Mouse (Mus musculus): Measurements from ENCODE around the gene Sh3bp4.

The Sh3bp4 gene

DNA sequence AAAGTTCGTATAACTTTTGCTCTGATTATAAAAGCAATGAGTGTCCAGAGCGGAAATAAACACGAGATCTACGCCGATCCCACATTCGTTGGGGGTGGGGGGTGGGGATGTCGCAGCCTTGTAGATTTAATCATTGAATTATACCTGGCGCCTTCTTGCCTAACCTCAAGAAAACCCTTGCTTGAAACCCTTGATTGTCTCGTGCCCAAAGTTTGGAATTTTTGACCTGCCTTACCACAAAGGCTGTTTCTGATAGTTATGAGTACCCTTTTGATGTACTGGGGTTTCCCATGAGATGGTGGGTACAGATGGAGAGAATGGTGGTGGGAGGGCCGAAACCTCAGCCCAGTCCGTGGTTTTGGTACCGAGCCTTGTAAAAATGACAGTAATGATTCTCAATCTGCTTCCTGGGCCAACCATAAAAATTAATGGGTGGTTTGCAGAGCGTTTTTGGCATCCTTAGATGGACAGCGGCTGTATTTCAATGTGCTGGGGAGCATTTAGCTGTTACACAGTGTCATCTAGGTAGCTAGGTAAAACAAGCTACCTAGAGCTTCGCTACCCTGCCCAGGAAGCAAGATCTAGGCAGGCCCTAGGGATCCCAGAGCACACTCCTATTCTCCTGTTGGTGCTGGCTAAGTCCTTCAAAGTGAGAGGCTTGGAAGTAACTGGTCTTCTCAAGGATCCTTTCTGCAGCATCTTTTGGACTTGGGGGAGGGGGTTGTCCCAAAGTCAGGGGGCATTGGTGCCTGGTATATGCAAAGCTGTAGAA, 1.3 kb downstream of the Sh3bp4 start:
- no peak for DNase-seq (ENCODE audit: low spot score)

DNA sequence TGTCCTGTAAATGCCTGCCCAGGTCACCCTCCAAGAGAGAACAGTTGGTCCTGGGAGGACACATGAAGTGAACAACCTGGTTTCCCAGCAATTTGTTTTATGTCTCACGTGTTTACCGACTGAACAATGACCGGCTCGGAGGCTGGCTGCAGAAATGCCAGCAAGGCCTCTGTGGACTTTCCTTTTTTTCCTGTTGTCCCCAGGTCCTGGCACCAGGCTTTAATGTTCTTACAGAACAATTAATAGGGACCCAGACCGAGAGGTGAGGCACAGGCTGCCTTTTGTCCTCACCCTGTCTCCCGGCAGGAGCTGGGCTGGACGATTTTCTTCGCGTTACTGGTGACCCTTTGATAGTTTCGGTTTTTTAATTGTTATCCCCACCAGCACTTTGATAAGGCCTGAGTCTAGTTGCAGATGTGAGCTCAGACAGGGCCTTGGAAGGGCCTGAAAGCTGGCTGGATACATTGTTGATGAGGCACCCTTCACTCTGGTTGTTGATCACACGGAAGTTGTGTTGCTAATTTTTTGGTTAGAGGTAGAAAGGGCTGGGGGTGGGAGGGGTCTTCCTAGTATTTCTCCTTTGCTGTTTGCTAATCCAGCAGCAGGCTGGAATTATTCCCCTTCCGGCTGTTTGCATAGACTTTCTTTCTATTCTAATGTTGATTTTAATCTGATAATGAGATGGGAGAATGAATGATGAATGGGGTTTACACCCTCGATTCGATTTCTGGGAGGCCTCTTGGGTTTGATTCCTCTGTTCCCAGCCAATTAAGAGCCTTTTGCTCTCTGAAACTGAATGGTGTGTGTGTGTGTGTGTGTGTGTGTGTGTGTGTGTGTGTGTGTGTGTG, 2.2 kb downstream of the Sh3bp4 start:
- no peak for DNase-seq (ENCODE audit: low spot score)

DNA sequence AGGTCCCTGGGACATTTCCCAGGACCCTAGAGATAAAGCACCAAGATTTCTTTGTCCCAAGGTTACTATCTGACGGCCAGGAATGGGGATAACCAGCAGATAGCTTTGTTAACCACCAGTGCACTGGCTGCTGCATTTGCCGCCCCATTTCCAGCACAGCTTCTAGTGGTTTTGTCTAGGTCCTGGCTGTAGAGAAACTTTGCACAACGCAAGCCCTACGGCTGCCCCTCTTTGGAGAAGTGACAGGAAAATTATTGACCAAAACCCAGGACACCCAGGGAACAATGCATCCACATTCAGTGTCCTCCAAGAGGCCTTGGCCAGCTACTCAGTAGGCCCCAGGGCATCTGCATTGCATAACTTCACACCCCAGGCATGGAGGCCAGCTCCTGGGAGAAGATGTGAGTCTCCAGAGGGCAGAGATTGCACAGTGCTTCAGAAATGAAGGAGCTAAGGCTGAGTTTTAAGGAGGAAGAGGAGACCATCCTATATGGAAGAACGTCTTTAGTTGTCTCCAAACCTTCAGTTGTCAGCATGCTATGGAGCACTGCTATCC, 3.2 kb downstream of the Sh3bp4 start:
- no peak for DNase-seq (ENCODE audit: low spot score)

DNA sequence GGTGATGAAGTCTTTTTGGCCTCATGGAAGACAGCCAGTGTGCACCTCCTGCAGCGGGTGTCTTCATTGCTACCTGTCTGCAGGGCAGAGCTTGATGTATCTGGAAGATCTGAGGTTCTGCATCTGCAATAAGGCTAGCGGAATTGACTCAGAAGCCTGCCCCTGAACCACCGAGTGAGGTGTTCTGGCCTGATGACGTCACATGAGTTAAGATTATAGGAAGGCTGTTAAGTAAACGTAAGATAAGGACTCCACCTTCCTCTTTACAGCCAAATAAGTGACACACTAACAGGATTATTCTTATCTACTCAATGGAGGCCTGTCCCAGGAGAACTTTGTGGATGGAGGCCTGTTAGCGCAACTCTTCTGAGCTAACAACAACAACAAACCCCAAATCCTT, 4.5 kb downstream of the Sh3bp4 start:
- no peak for DNase-seq (ENCODE audit: low spot score)

DNA sequence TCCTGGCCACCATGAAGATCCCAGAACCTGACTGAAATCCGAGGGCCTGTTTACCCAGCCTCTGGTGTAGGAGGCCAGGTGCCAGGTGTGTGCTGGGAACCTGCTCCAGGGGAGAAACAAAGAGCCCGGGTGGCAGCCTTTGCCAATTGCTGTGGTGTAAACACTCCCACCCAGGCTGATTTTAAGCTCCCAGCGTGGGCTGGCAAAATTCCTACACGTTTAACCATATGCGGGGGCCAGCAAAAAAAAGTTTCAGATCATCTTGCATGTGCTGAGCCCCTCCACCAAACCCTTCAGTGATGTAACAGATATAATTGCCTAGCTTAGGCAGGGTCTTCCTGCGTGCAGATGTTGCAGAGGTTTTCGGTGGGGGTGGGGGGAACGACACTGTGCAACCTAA, 4.9 kb downstream of the Sh3bp4 start:
- DNase-seq (ENCODE audit: low spot score), result no peak

DNA sequence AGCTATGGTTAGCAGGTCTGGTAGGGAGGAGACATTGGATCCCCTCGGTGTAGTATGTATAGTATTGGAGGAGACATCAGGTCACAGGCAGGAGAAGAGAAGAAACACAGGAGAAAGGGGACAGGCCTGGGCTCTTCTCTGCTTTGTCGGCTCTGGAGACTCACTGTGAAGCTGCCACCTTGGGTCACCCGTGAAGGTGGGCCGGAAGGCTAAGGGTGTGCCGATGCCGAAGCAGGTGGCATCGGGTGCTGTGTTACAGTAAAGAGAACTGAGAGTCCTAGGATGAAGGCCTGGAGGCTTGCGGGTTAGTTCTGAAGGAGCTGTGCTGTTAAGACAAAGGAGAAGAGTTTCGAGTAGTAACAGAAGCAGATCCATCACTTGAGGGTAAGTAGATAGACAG, 6.6 kb downstream of the Sh3bp4 start:
- no peak for DNase-seq (ENCODE audit: low spot score)

DNA sequence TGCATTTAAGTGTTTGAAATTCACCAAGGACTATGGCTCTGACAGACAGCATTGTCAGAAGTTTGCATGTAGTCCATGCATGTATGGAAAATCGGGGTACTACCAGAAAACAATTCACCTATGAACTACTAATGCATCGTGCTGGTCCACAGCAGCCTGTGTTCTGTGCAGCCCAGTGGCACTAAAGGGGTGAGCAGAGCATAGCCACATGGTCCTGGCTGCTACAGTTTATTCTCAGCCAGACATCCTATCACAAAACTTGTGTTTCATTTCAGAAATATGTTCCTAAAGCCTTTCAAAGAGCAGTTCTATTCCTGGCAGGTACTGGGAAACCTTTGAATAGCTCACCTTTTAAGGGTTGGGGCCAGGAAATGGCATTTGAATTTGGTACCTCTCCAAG, 8.0 kb downstream of the Sh3bp4 start:
- no peak for DNase-seq (ENCODE audit: low spot score)

DNA sequence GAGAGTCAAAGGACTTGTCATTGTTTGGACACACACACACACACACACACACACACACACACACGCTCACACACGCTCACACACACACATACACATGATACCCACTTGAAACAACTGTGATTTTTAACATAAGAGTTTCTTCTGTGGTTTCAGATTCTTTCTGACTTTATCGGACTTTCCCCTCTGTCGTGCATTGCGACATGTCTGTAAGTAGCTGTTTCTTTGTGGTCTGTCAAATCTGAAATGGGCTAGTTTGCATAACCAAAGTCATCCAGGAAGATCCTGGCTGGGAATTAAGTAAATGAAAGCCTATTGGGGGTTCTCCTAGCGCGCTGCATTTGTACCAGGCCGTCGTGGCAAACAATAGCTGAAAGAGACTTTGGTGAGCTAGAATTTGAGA, 8.5 kb downstream of the Sh3bp4 start:
- no peak for DNase-seq (ENCODE audit: low spot score)

DNA sequence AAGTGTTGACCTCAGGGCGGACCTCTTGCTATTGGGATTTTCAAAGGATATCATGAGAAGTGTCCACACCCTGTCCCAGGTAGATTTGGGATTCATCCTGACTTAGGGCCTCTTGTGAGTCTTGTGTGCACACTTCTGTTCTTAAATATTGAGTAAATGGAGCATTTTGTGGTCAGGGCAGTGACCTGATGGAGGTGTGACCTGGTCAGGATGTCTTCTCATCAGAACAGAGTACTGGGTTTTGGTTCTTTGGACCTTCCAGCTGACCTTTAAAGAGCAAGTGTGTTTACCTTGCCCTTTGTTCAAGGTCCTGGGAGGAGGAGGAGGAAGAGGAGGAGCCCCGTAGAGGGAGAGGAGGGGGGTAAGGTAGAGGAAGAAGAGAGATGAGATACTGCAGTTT, 9.0 kb downstream of the Sh3bp4 start:
- no peak for DNase-seq (ENCODE audit: low spot score)

DNA sequence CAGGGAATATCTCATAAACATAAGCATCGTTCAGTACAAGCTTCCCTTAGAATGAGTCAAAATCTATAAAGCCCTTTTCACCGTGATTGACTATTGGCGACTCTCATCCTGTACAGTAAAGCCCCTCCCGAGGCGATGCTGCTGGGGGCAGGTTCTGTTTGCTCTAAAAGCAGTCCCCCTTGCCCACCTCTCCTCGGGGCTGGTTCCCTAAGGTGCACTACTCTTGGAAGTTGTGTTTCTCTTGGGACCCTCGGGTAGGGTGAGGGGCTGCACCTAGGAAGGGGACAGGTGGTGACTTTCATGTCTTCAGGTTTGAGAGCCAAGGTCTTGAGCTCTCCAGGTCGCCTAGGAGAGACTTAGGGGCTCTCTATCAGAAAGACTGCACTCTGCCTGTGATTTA, 10.2 kb downstream of the Sh3bp4 start:
- no peak for DNase-seq (ENCODE audit: low spot score)

DNA sequence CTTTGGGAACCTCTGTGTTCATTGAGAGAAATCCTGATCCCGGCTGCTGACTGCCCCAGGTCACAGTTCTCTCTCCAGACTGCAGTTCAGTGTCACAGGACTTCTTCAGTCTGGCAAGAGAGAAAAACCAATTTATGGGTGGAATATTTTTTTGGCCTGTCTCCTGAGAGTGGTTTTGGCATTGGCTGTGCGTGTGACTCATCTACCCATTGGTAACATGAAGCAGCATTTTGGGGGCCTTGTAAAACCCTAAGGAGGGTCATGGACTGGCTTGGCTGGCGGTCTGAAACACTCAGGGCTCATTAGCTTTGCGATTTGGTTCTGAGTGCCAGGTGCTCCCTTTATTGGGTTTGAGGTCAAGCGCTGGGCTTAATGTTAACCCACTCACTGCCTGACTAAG, 10.6 kb downstream of the Sh3bp4 start:
- no peak for DNase-seq (ENCODE audit: low spot score)

DNA sequence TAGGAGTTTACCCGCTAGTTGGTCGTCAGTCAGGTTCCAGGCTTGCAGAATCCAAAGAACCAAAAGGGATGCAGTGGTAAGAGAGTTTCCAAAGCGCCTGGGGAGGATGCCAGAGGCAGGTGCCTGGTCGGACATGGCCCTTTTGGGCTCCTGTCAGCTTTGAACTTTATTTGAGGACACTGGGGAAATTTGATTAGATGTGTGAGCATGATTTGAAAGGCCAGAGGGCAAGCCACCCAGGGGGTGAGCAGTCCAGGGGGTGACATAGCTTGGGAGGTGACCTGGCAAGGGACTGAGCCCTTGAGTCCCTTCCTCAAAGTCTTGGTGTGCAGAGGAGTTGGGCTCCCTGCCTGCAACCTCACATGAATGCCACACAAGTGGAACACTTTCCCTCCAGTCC, 11.2 kb downstream of the Sh3bp4 start:
- DNase-seq (ENCODE audit: low spot score), result no peak

DNA sequence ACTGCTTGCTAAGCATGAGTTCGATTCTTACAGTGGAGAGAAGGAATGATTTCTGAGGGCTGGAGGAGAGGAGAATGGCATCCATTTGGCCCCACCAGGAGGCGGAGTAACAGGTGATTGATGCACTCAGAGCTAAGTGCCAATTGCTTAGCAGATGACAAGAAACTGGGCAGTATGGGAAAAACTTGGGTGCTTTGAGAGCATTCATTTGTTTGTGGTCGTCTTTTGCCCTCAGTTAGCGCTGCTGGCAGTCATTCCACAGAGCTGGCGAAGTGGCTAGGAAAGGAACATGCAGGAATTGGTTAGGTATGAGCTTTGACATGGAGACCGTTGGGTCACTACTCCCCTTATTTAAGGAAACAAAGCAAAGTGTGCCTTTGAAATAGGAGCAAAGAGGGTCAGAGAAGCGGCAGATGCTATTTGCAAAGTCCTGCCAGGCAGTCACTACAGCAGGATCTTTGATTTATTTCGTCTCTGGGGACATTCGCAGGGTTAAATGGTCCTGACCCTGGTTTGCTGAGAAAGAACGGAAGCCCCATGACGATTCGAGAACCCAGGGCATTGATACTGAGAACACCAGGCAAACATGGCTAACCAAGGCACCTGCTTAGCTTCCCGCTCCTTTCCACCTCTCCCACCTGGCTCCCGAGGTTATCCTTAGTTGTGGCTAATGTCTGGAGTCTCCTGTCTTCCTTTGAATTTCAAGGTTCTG, 12.1 kb downstream of the Sh3bp4 start:
- no peak for DNase-seq (ENCODE audit: low spot score)

DNA sequence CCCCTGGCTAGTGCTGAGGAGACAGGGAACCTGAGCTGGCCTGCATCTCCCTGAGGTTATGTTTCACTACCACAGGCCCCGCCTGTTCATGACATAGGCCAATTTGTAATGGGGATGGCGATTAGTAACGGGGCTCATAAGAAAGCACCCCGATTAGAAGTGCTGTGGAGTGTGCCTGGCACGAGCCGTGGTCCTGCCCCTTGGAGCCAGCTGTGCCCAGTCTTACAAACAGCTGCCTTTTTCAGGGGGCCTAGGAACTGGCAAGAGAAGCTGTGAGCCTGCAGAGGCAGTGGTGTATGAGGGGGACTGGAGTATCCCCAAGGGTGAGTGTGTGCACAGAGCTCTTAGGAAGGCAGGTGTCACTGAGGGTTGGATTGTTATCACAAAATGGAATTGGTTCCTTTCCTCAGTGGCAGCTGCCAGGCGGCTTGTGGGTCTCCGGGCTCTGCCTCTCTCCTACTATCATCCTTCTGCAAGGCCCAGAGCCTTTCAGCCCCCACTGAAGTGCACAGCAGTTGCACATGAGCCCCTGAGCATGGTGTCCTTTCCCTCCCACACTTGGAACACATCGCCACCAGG, 16.4 kb downstream of the Sh3bp4 start:
- DNase-seq (ENCODE audit: low spot score), result no peak

DNA sequence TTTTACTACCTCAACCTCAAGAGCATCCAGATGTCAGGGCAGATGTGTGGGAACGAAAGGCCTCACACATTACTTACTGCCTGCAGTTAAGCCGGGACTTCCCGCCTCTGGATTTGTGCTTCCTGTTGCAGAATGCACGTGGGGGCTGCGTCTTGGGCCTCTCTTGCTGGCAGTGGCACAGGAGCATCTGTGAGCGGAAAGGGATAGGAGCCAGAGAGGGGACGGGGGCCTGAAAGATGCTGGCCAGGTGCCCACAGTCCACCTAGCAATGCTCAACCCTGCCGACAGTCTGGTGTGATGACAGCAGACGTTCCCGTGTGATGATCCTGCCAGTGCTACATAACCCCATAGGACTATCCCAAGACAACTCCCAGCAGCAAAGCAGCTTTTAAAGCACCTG, 17.9 kb downstream of the Sh3bp4 start:
- no peak for DNase-seq (ENCODE audit: low spot score)

DNA sequence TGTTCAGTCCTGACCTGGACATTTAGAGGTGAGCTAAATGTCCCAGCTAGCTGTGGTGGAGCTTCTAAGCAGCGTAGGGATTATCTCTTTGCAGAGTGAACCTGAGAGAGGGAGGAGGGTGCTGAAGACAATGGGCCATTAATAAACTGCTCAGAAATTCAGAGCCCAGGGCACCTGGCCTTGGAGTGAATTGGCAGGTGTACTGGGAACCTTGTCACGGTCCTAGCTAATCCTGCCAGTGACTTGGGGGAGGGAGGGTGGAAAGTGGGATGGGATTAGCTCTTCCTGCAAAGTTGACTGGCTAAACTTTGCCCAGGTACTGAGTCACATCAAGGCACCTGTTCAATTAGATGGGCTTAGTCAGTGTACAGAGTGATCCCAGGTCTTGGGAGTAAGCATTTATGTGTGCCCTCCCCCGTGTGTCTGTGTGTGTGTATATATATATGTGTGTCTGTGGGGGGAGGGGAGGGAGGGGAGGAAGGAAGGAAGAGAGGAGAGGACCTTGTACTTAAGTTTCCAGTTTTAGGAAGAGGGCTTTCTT, 18.6 kb downstream of the Sh3bp4 start:
- DNase-seq (ENCODE audit: low spot score), result no peak

DNA sequence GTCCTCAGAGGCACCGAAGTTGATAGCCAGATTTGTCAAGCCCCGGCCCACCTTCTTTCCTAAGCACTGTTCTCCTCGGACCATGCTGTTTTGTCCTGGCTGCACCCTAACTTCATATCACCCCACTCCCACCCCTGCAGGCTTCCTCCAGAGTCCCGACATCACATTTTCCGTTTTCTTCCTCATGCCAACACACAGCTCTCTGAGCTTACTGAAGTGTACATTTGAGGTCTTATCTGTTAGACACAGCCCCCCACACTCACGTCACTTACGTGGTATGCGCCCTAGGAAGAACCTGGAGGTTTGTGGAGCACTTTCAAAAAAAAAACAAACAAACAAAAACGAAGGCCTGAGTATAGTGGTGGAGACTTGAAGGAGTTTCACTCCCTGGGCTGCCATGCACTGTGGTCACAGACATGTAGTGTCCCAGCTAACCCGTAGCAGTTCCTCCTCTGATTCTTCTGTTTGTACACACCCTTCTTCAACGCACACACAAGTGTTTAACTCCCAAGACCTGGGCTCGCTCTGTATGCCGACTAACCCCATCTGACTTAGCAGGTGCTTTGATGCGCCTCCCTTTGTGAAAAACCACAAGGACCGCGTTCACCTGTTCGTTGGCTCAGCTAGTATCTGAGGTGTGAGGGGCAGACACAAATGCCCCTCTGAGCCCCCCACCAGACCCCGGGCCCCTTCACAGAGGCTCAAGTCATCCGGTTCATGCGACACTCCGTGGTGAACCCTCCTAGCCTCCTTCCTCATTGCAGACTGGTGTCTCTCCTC, 19.8 kb downstream of the Sh3bp4 start:
- DNase-seq (ENCODE audit: low spot score), result no peak

DNA sequence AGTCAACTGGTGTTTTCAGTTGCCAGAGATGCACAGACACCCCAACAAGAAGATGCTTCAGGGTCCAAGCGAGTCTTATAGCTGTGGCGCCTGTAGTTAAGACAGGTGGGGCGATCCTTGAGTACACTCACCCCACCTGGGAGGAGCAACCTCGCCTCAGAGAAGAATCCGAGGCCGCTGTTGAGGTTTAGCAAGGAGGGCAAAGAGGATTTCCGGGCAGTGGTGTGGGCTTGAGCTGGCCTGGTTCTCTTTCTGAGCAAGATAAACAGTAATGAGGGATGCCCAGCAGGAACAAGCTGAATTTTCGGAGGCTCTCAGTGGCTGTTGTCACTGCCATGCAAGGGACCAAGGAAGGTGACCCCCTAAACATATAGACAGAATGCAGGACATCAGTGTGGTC, 20.5 kb downstream of the Sh3bp4 start:
- no peak for DNase-seq (ENCODE audit: low spot score)

DNA sequence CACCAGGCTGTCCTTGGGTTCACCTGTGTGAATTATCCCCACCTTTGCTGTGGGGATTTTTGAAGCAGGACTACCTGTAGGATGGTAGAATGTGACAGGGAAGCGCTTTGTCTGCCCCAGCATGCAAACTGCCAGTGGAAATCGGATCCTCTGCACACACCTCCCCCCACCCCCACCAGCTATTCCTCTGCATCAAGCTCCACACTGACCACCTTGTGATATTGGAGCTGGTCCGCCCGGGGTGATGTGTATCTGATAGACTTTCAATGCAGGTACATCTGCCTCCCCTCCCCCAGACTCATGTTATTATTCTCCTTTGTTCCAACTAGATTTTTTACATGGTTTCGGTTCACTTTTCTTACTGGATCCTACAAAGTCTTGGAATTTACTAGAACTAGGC, 21.8 kb downstream of the Sh3bp4 start:
- DNase-seq (ENCODE audit: low spot score), result no peak

DNA sequence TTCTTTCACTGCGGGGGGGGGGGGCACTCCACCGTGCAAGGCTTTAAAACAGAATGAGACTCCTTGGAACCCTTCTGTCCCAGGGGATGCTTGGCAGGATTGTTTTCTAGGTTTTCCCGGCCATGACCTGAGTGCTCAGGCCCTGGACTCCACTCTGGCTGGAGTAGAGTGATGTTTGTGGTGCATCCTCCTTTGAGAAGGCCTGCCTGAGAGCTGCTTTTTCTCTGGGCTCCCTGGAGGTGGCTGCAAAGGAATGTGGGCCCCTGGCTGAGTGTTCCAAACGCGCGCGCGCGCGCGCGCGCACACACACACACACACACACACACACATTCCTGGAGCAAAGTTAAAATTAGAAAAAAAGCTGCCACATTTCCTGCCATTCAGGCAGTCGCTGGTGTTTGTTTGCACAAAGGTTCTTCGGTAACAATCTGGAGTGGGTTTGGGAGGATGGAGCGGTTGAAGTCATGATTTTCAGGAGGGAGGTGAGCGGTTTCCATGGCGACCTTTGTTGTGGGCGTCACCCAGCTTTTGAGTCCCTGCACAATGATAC, 22.3 kb downstream of the Sh3bp4 start:
- DNase-seq (ENCODE audit: low spot score), result no peak

DNA sequence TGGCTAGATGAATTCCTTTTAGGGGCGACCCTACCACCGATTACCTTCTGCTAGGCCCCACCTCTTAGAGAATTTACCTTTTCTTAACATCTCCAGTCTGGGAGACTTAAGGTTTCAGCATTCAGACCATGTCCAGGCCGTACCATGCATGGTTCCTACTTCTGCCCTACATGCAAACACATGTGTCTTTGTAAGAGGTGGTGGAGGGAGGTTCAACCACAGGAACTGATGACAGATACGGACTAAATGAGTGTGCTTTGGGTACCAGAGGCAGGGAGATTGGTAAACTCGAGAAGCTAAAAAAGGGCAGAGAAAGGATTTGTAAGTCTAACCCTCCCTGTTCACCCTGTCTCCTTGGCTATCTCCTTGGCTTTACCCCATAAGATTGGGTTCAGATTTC, 23.5 kb downstream of the Sh3bp4 start:
- no peak for DNase-seq (ENCODE audit: low spot score)
